Mouse (Mus musculus) MEL (cell line): ENCODE data around the gene Trpv3. TPM values are rescaled to one million over a fixed set of nuclear protein-coding genes. Genes with fewer than 3 reads are reported as not detected.

Source experiments
- DNase-seq: peaks from one replicate; pipeline ENCODE4 v3.0.0; 2011; ENCODE audit warnings: low read depth, low spot score
- H3K27ac ChIP-seq: 2 replicates; pipeline ENCODE4 v1.5.1; 2012; ENCODE audit warnings: low read depth, mild to moderate bottlenecking, control low read depth, low read length, moderate library complexity; ENCODE audit not compliant: control insufficient read depth
- H3K27me3 ChIP-seq, 2 experiments: fragments of 150-350 bp in 1 of 2; sonication (generic) in 1 of 2; 2 replicates each; pipeline ENCODE4 v1.6.1; 2012; ENCODE audit warnings: low read length in 2 of 2, mild to moderate bottlenecking in 2 of 2, improper control_type of control experiment in 1 of 2, moderate library complexity in 1 of 2; ENCODE audit not compliant: insufficient read depth in 2 of 2, control insufficient read depth in 1 of 2
- H3K36me3 ChIP-seq, 2 experiments: 2 replicates each; pipeline ENCODE4 v1.6.1; 2012 to 2014; ENCODE audit warnings: low read length in 2 of 2, improper control_type of control experiment in 1 of 2, inconsistent platforms in 1 of 2, mild to moderate bottlenecking in 1 of 2; ENCODE audit not compliant: insufficient read depth in 2 of 2, control insufficient read depth in 1 of 2
- H3K4me1 ChIP-seq, 2 experiments: fragments of 150-350 bp in 1 of 2; sonication (generic) in 1 of 2; 2 replicates each; pipeline ENCODE4 v1.6.1; 2012; ENCODE audit warnings: low read length in 2 of 2, improper control_type of control experiment in 1 of 2, mild to moderate bottlenecking in 1 of 2; ENCODE audit not compliant: insufficient read depth in 2 of 2, control insufficient read depth in 1 of 2
- H3K4me3 ChIP-seq, 2 experiments: fragments of 150-350 bp in 1 of 2; sonication (generic) in 1 of 2; 2 replicates each; pipeline ENCODE4 v1.5.1; 2012; ENCODE audit warnings: low read depth in 2 of 2, low read length in 2 of 2, mild to moderate bottlenecking in 2 of 2, moderate library complexity in 2 of 2, control low read depth in 1 of 2, improper control_type of control experiment in 1 of 2; ENCODE audit not compliant: control insufficient read depth in 1 of 2, insufficient read depth in 1 of 2
- H3K79me2 ChIP-seq: 2 replicates; pipeline ENCODE4 v1.6.1; 2012; ENCODE audit warnings: mild to moderate bottlenecking, low read length, moderate library complexity; ENCODE audit not compliant: control insufficient read depth, poor library complexity, insufficient read depth
- H3K9ac ChIP-seq: 2 replicates; pipeline ENCODE4 v1.6.1; 2012; ENCODE audit warnings: low read depth, mild to moderate bottlenecking, control low read depth, low read length, moderate library complexity; ENCODE audit not compliant: control insufficient read depth, poor library complexity, severe bottlenecking
- H3K9me3 ChIP-seq: fragments of 150-350 bp; sonication (generic); replicated peaks from 2 replicates; pipeline ENCODE4 v1.6.1; 2012; ENCODE audit warnings: mild to moderate bottlenecking, low read length, improper control_type of control experiment, moderate library complexity; ENCODE audit not compliant: insufficient read depth
- BHLHE40 ChIP-seq: IDR thresholded peaks from 2 replicates; pipeline ENCODE4 v1.6.1; 2012; ENCODE audit warnings: low read depth, mild to moderate bottlenecking, inconsistent platforms, low read length, improper control_type of control experiment, borderline replicate concordance
- CHD1 ChIP-seq: IDR thresholded peaks from 2 replicates; pipeline ENCODE4 v1.6.1; 2012; ENCODE audit warnings: low read depth, mild to moderate bottlenecking, inconsistent platforms, low read length, improper control_type of control experiment
- CTCF ChIP-seq, 3 experiments: IDR thresholded peaks in 2 of 3; conservative IDR thresholded peaks in 1 of 3; 2 replicates each; pipeline ENCODE4 v1.5.1; 2011 to 2012; ENCODE audit warnings: low read length in 3 of 3, low read depth in 2 of 3, mild to moderate bottlenecking in 2 of 3, improper control_type of control experiment in 1 of 3, inconsistent platforms in 1 of 3, mixed read lengths in 1 of 3, moderate library complexity in 1 of 3; ENCODE audit not compliant: control insufficient read depth in 1 of 3, insufficient read depth in 1 of 3, poor library complexity in 1 of 3, severe bottlenecking in 1 of 3
- ETS1 ChIP-seq: IDR thresholded peaks from 2 replicates; pipeline ENCODE4 v1.6.1; 2012; ENCODE audit warnings: low read depth, mild to moderate bottlenecking, inconsistent platforms, low read length, improper control_type of control experiment, moderate library complexity
- GABPA ChIP-seq: IDR thresholded peaks from 2 replicates; pipeline ENCODE4 v1.6.1; 2012; ENCODE audit warnings: low read depth, mild to moderate bottlenecking, inconsistent platforms, low read length, improper control_type of control experiment, moderate library complexity
- MAFK ChIP-seq: IDR thresholded peaks from 2 replicates; pipeline ENCODE4 v1.6.1; 2011; ENCODE audit warnings: low read depth, mild to moderate bottlenecking, low read length, improper control_type of control experiment, borderline replicate concordance
- MAX ChIP-seq: IDR thresholded peaks from 2 replicates; pipeline ENCODE4 v1.6.1; 2011; ENCODE audit warnings: low read length, improper control_type of control experiment
- MYB ChIP-seq: IDR thresholded peaks from 2 replicates; pipeline ENCODE4 v1.6.1; 2011; ENCODE audit warnings: mild to moderate bottlenecking, low read depth, low read length, improper control_type of control experiment
- NELFE ChIP-seq: IDR thresholded peaks from 2 replicates; pipeline ENCODE4 v1.6.1; 2011; ENCODE audit warnings: low read depth, low read length, improper control_type of control experiment
- POLR2AphosphoS2 ChIP-seq: IDR thresholded peaks from 2 replicates; pipeline ENCODE4 v1.6.1; 2011; ENCODE audit warnings: low read length, improper control_type of control experiment
- SMC3 ChIP-seq: IDR thresholded peaks from 2 replicates; pipeline ENCODE4 v1.6.1; 2011; ENCODE audit warnings: low read depth, low read length, improper control_type of control experiment
- TCF12 ChIP-seq: IDR thresholded peaks from 2 replicates; pipeline ENCODE4 v1.6.1; 2014; ENCODE audit warnings: low read depth, mild to moderate bottlenecking, inconsistent platforms, low read length, improper control_type of control experiment, moderate library complexity
- USF1 ChIP-seq: IDR thresholded peaks from 2 replicates; pipeline ENCODE4 v1.6.1; 2014; ENCODE audit warnings: low read depth, mild to moderate bottlenecking, inconsistent platforms, low read length, improper control_type of control experiment, moderate library complexity
- ZC3H11A ChIP-seq: IDR thresholded peaks from 2 replicates; pipeline ENCODE4 v1.6.1; 2012; ENCODE audit warnings: low read depth, mild to moderate bottlenecking, inconsistent platforms, low read length, improper control_type of control experiment
- ZNF384 ChIP-seq: IDR thresholded peaks from 2 replicates; pipeline ENCODE4 v1.6.1; 2012; ENCODE audit warnings: low read depth, mild to moderate bottlenecking, inconsistent platforms, low read length, improper control_type of control experiment
- polyA plus RNA-seq, 2 experiments: library from polyadenylated mRNA; stranded (reverse) in 1 of 2; unstranded in 1 of 2; fragments of >175 nt in 1 of 2; fragments of >200 nt in 1 of 2; gene quantifications; 2 replicates each; pipeline versions ENCODE4 v1.2.1 to v1.2.4; 2012; ENCODE audit warnings: low replicate concordance in 2 of 2, low read depth in 1 of 2; ENCODE audit not compliant: insufficient read length in 2 of 2, insufficient read depth in 1 of 2, missing spikeins in 1 of 2
- total RNA-seq: library from RNA; depleted of rRNA; stranded (reverse); fragments of 300-350 nt; gene quantifications from 2 replicates; pipeline ENCODE4 v1.2.3, GENCODE M21; 2012

Trpv3 gene
- total and polyA plus RNA-seq, 3 experiments, result not detected

- H3K36me3 ChIP-seq, result no peaks in the 10 kb centered on the region
- no peak overlapping the region for H3K9ac ChIP-seq
- no peak overlapping the region for H3K27ac ChIP-seq
- no peak for TF ChIP-seq SMC3
- no peak for TF ChIP-seq USF1
- no peaks in the 10 kb centered on the region for H3K79me2 ChIP-seq
- no peaks in the 10 kb centered on the region; a peak in 1 of 4 replicates for H3K27me3 ChIP-seq
- no peaks in the 10 kb centered on the region for H3K9me3 ChIP-seq
- no peak overlapping the region for H3K4me3 ChIP-seq
- DNase-seq, result no peak
- no peaks in the 10 kb centered on the region for H3K4me1 ChIP-seq
Measured at GRCm38 (mm10) chr11:73274821-73275220, 7.6 kb downstream of the Trpv3 start.

- no peak for DNase-seq
- no peak overlapping the region for H3K4me3 ChIP-seq
- H3K27me3 ChIP-seq, result no peaks in the 10 kb centered on the region
- H3K9me3 ChIP-seq, result no peaks in the 10 kb centered on the region
- no peak overlapping the region for H3K9ac ChIP-seq
- no peaks in the 10 kb centered on the region for H3K36me3 ChIP-seq
- no peak overlapping the region for H3K27ac ChIP-seq
- TF ChIP-seq MAFK, result no peak
- no peak for TF ChIP-seq ZNF384
- no peak for TF ChIP-seq ZC3H11A
- TF ChIP-seq BHLHE40, result no peak
- no peak for TF ChIP-seq GABPA
- no peak for TF ChIP-seq TCF12
- no peak for TF ChIP-seq CHD1
- no peak for TF ChIP-seq POLR2AphosphoS2
- no peak for TF ChIP-seq MAX
- H3K79me2 ChIP-seq, result no peaks in the 10 kb centered on the region
- H3K4me1 ChIP-seq, result no peaks in the 10 kb centered on the region
Measured at GRCm38 (mm10) chr11:73280710-73281109, 13.5 kb downstream of the Trpv3 start.

- Histone ChIP-seq H3K4me3 (no peak overlapping the region), H3K9me3 (no peaks in the 10 kb centered on the region), H3K79me2 (no peaks in the 10 kb centered on the region), H3K4me1 (no peaks in the 10 kb centered on the region), H3K36me3 (no peaks in the 10 kb centered on the region), H3K27ac (no peak overlapping the region), H3K27me3 (no peaks in the 10 kb centered on the region), H3K9ac (no peak overlapping the region)
- no peak for DNase-seq
- TF ChIP-seq ETS1 (no peak), POLR2AphosphoS2 (no peak), CTCF (IDR thresholded peaks at IDR 0.05 in 2 of 3, conservative IDR thresholded peaks at IDR 0.05 in 1 of 3; ENCODE audit: control insufficient read depth in 1 of 3, insufficient read depth in 1 of 3, low read depth in 2 of 3, low read length in 3 of 3, poor library complexity in 1 of 3, severe bottlenecking in 1 of 3) (peak in 1 of 3 experiments; percentile 8; a peak in 1 of 6 replicates), MYB (no peak), NELFE (no peak)
- TF ChIP-seq, all 39 proteins: peak for 1
Measured at GRCm38 (mm10) chr11:73281528-73282027, 14.4 kb downstream of the Trpv3 start.
